Mouse (Mus musculus): Measurements from ENCODE around the gene Efcab7. TPM values are rescaled to one million over a fixed set of nuclear protein-coding genes. Genes with fewer than 3 reads are reported as not detected.

The Efcab7 gene
- 4.2 TPM for total RNA-seq (2023)

GRCm38 (mm10) chr4:99829094-99830073, at the start of gene Efcab7:
Efcab7 (plus strand) TSS chr4:99829198.

GRCm38 (mm10) chr4:99929149-99929612, 100.2 kb downstream of the Efcab7 start, which contains the start of gene Pgm1:
Pgm1 (plus strand) TSS chr4:99929414.

GRCm38 (mm10) chr4:99929613-99930517, 100.9 kb downstream of the Efcab7 start, which contains the start of gene Itgb3bp:
Itgb3bp (minus strand) TSS chr4:99929813.

Other genes starting within 250 kb of the Efcab7 start
- gene Foxd3, start 172.9 kb upstream of the Efcab7 start, total RNA-seq (2023), result not detected
- 3.1 TPM for gene Alg6, start 113.5 kb upstream of the Efcab7 start, total RNA-seq (2023)
- gene Pgm1, start 100.2 kb downstream of the Efcab7 start, total RNA-seq (2023), result 19.3 TPM
- gene Itgb3bp, start 100.6 kb downstream of the Efcab7 start, total RNA-seq (2023), result 11.8 TPM